Mouse (Mus musculus): ENCODE measurements around the gene Olfr32. TPM values are rescaled to one million over a fixed set of nuclear protein-coding genes. Genes with fewer than 3 reads are reported as not detected.
"Not testable (repeated sequence)": the region's sequence is repeated elsewhere in the genome, so short reads cannot be mapped to it uniquely, and the experiment has no call there.

Gene Olfr32
- total RNA-seq (2021): not detected
- long read RNA-seq, experiment 1: 0 reads
- long read RNA-seq, experiment 2: 0 reads

DNA sequence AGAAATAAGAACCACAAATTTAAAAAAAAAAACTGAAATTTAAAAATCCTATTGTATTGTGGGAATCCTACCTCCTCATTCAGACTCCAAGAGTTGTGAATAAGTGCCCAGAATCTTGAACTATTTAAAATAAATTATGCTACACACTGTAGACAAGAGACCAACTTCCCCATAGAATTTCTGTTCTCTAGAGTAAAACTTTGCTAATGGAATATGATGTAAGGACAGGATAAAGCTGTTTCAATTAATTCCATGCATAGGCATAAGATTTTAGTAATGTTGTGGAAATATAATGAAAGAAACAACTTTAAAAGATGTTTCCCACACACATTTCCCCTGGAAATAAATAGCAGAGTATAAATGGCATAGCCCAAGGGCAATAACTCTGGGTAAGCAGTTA, at the start of gene Olfr32:
Gene Olfr32 (minus strand): TSS at position 101 of the 400 bp plus-strand sequence.
- no peak for DNase-seq

DNA sequence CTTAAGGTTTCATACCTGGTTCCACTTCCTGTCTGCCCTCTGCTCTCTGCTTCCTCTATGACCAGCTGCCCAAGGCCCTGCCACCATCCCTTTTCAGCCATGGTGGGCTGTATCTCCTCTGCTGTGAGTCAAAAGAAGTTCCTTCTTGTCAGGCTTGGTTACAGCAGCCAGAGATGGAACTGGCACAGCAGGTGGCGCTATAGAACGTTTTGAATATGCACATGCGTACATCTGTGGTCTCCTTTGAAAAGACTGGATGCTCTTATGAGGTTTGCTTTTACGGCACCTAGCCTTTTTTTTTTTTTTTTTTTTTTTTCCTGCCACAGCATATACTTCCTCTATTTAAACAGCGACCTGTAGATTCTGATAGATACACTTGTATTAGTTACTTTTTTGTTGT, 45.0 kb upstream of the Olfr32 start:
- DNase-seq: not testable (repeated sequence)

DNA sequence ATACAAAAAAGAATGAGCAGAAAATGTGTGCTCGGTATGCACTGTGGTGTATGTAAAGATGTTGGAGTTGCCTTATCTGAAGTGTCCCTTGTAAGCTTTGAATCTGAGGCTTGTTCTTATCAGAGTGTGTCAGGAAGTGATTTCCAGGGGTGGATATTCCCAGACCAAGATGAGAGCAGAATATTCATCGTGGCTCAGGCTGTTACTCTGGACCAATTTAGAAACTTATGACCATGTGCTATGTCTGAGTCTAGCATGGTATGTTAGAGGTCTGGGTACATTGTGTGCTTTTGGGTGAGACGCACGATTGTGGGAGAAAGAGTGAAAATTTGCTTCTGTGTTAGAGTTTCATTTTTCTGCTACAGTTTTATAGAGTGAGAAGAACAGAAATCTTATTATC, 44.0 kb upstream of the Olfr32 start:
- not testable (repeated sequence) for DNase-seq

DNA sequence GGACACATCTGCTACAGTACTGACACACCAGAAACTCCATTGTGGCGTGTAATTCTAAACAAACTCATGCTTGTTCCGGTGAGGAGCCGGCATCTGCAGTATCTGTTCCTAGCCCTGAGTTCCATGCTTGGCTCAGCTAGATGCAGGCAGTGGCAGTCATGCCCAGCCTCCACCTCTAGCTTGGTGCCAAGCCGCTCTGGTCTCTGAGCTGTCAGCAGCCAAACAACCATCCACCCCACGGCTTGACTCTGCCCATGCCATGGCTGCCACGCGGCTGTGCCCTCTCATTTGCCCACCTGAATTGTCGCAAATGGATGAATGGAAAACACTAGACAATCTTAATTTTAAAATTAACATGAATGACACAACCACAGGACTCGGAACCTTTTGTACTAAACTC, 11.8 kb upstream of the Olfr32 start:
- no peak for DNase-seq

DNA sequence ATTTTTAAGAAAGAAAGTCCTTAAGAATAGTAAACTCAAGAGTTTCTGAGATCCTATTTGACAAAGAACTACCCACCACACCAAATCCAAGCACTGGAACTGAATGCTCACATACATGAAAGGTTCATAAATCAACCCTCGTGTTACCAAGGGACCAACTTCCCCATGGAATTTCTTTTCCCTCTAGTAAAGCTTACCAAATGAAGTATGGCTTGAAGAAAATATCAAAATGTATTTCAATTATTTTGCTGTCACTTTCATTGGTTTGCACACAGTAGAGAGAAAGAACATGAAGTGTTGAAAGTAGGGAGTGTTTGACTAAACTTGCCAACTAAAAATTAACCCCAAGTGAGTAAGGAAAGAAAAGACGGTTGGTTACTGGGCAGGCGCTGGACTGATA, 10.9 kb upstream of the Olfr32 start, which contains the start of gene Olfr1270:
Gene Olfr1270 (minus strand): TSS at position 101 of the 400 bp plus-strand sequence.
- DNase-seq: no peak

DNA sequence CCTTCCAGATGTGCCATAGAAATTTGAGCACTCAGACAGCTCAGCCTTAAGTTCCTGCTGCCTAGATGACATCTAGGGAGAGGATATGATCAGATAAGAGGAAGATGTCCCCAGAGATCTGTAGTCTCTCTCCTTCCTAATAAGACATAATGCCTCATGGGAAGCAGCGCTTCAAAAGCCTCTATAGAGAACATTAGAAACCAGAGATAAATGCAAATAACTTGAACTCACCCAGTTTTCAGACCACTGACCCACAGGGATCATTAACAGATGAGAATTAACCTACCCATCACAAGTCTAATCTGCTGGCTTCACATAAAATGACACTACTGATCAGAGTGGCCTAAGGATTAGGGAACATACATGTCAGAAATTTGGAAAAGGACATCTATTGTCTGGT, 20.8 kb downstream of the Olfr32 start, which contains the start of gene Olfr1269:
Gene Olfr1269 (minus strand): TSS at position 101 of the 400 bp plus-strand sequence.
- no peak for DNase-seq

Other genes starting within 250 kb of the Olfr32 start
- gene Olfr1258, start 215.0 kb downstream of the Olfr32 start, total RNA-seq (2021): not detected
- not detected for gene Olfr1259, start 193.6 kb downstream of the Olfr32 start, total RNA-seq (2021)
- not detected for gene Olfr1260, start 168.0 kb downstream of the Olfr32 start, total RNA-seq (2021)
- gene Olfr1261, start 151.1 kb downstream of the Olfr32 start, total RNA-seq (2021): not detected
- not detected for gene Olfr1262, start 142.2 kb downstream of the Olfr32 start, total RNA-seq (2021)
- gene Olfr1263, start 130.2 kb downstream of the Olfr32 start, total RNA-seq (2021): not detected
- not detected for gene Olfr1264, start 116.7 kb downstream of the Olfr32 start, total RNA-seq (2021)
- not detected for gene Olfr1265, start 107.0 kb downstream of the Olfr32 start, total RNA-seq (2021)
- not detected for gene Olfr140, start 78.7 kb downstream of the Olfr32 start, total RNA-seq (2021)
- gene Olfr1269, start 20.9 kb downstream of the Olfr32 start, total RNA-seq (2021): not detected
- gene Olfr1270, start 10.8 kb upstream of the Olfr32 start, total RNA-seq (2021): not detected
- gene Olfr1506, start 82.2 kb upstream of the Olfr32 start, total RNA-seq (2021): not detected
- gene Olfr142, start 115.3 kb upstream of the Olfr32 start, total RNA-seq (2021): not detected
- not detected for gene Olfr1271, start 128.7 kb upstream of the Olfr32 start, total RNA-seq (2021)
- not detected for gene Olfr1272, start 150.5 kb upstream of the Olfr32 start, total RNA-seq (2021)
- gene Gm13769, start 179.9 kb upstream of the Olfr32 start, total RNA-seq (2021): under 1 TPM in 1 of 2 experiments, not detected in 1; 0.15 TPM

All from adrenal gland, postnatal 10 days (tissue).